Mouse (Mus musculus): ENCODE measurements at regions not wholly inside any gene's neighbourhood (a gene's known extent, or its start where the extent isn't known, plus 50 kb on each side); places are given as distances from the start of the nearest gene placed in this dataset.

GRCm38 (mm10) chr5:148619917-148620316, 67.3 kb upstream of the Ubl3 start:
- TF ChIP-seq CTCF (IDR thresholded peaks at IDR 0.05; ENCODE audit: extremely low read depth, insufficient read depth, insufficient read length, insufficient replicate concordance) (no peak), POLR2A (IDR thresholded peaks at IDR 0.05; ENCODE audit: low read depth, low read length) (no peak)

Measured in spleen, adult 2 months (tissue).